Mouse (Mus musculus) ES-E14 (cell line): Measurements from ENCODE around the gene Selplg. TPM values are rescaled to one million over a fixed set of nuclear protein-coding genes. Genes with fewer than 3 reads are reported as not detected.
A peak's percentile ranks its signal among the peaks of the same experiment; 100 is the strongest.

Experiments used
- DNase-seq: peaks from one replicate; pipeline ENCODE4 v3.0.0-alpha.2; 2013; ENCODE audit warnings: low read depth, low spot score
- H3K27ac ChIP-seq: 2 replicates; pipeline ENCODE4 v1.5.1; 2012; ENCODE audit warnings: low read depth, mild to moderate bottlenecking, low read length, moderate library complexity, mixed read lengths; ENCODE audit not compliant: poor library complexity, insufficient read depth, severe bottlenecking
- H3K36me3 ChIP-seq: 2 replicates; pipeline ENCODE4 v1.6.1; 2012; ENCODE audit warnings: mild to moderate bottlenecking, low read length, moderate library complexity, mixed read lengths; ENCODE audit not compliant: control insufficient read depth, poor library complexity, insufficient read depth, severe bottlenecking
- H3K4me1 ChIP-seq, 2 experiments: fragments of 150-350 bp in 1 of 2; sonication (generic) in 1 of 2; 2 replicates each; pipeline ENCODE4 v1.6.1; 2012; ENCODE audit warnings: low read length in 2 of 2, mild to moderate bottlenecking in 1 of 2, mixed read lengths in 1 of 2; ENCODE audit not compliant: control insufficient read depth in 2 of 2, insufficient read depth in 2 of 2, poor library complexity in 1 of 2
- H3K4me3 ChIP-seq, 2 experiments: fragments of 150-350 bp in 1 of 2; sonication (generic) in 1 of 2; 2 replicates each; pipeline ENCODE4 v1.5.1; 2012; ENCODE audit warnings: low read length in 2 of 2, low read depth in 1 of 2, mild to moderate bottlenecking in 1 of 2, mixed read lengths in 1 of 2; ENCODE audit not compliant: insufficient read depth in 1 of 2, poor library complexity in 1 of 2, severe bottlenecking in 1 of 2
- H3K9ac ChIP-seq: 2 replicates; pipeline ENCODE4 v1.6.1; 2012; ENCODE audit warnings: low read depth, mild to moderate bottlenecking, low read length, mixed read lengths; ENCODE audit not compliant: poor library complexity, insufficient read depth, severe bottlenecking
- H3K9me3 ChIP-seq: fragments of 150-350 bp; sonication (generic); 2 replicates; pipeline ENCODE4 v1.6.1; 2012; ENCODE audit warnings: low read depth, mild to moderate bottlenecking, low read length; ENCODE audit not compliant: control insufficient read depth, insufficient read depth
- CHD2 ChIP-seq: IDR thresholded peaks from 2 replicates; pipeline ENCODE4 v1.6.1; 2014; ENCODE audit warnings: mild to moderate bottlenecking, low read depth, low read length, inconsistent platforms
- HCFC1 ChIP-seq: IDR thresholded peaks from 2 replicates; pipeline ENCODE4 v1.6.1; 2012; ENCODE audit warnings: low read length, inconsistent platforms, borderline replicate concordance; ENCODE audit not compliant: insufficient read depth
- MAFK ChIP-seq: IDR thresholded peaks from 2 replicates; pipeline ENCODE4 v1.6.1; 2014; ENCODE audit warnings: mild to moderate bottlenecking, low read depth, low read length, inconsistent platforms; ENCODE audit not compliant: insufficient read depth
- ZC3H11A ChIP-seq: IDR thresholded peaks from 2 replicates; pipeline ENCODE4 v1.6.1; 2012; ENCODE audit warnings: low read depth, mild to moderate bottlenecking, inconsistent platforms, low read length, borderline replicate concordance
- ZNF384 ChIP-seq: IDR thresholded peaks from 2 replicates; pipeline ENCODE4 v1.6.1; 2012; ENCODE audit warnings: low read depth, low read length, inconsistent platforms
- in situ Hi-C, 2 experiments: fragments of 600-800 bp; cut with MboI; formaldehyde crosslinking; loops; one replicate each; pipeline ENCODE4 v1.15.1; 2025; ENCODE audit warnings: low sequenced_read_pairs in 2 of 2, inconsistent platforms in 1 of 2; ENCODE audit not compliant: unreplicated experiment in 2 of 2
- total RNA-seq: library from RNA; depleted of rRNA; stranded (reverse); fragments of 300-350 nt; gene quantifications from 2 replicates; pipeline ENCODE4 v1.2.3, GENCODE M21; 2012

Gene Selplg
- total RNA-seq, 1 experiment: 0.31 TPM

GRCm38 (mm10) chr5:113841243-113842225 is 9.1 kb upstream of the Selplg start:
- TF ChIP-seq ZC3H11A (no peak), MAFK (no peak), CHD2 (no peak), HCFC1 (no peak), ZNF384 (no peak)
- Histone ChIP-seq H3K4me3 (0 out of 4 replicates have a peak overlapping the region, but pooled peaks of 1 of the 2 experiments have one; percentile 1), H3K9ac (no peak overlapping the region), H3K36me3 (peaks cover 28% of the 10 kb centered on the region), H3K27ac (peak overlapping the region; percentile 3; the same call in 1 of the 2 replicates), H3K4me1 (peaks cover 6 to 25% of the 10 kb centered on the region in 2 experiments; a peak in 3 of 4 replicates), H3K9me3 (no peaks in the 10 kb centered on the region)
- DNase-seq: no peak
- in situ Hi-C loops: no loop called here

GRCm38 (mm10) chr5:113840443-113840842 is 8.0 kb upstream of the Selplg start:
- no peak for DNase-seq
- TF ChIP-seq MAFK: no peak
- TF ChIP-seq ZC3H11A: no peak
- TF ChIP-seq ZNF384: no peak
- no peak for TF ChIP-seq HCFC1
- no peak for TF ChIP-seq CHD2
- Histone ChIP-seq H3K27ac (no peak overlapping the region), H3K4me1 (peaks cover 6 to 25% of the 10 kb centered on the region in 2 experiments; a peak in 3 of 4 replicates), H3K9me3 (no peaks in the 10 kb centered on the region), H3K9ac (no peak overlapping the region), H3K36me3 (peaks cover 18% of the 10 kb centered on the region), H3K4me3 (no peak overlapping the region)
- in situ Hi-C loops: no loop called here

GRCm38 (mm10) chr5:113836961-113837360 is 4.5 kb upstream of the Selplg start:
- no peak for DNase-seq
- in situ Hi-C loops: no loop called here
- no peak for TF ChIP-seq CHD2
- no peak for TF ChIP-seq ZNF384
- TF ChIP-seq MAFK: no peak
- TF ChIP-seq ZC3H11A: no peak
- no peak for TF ChIP-seq HCFC1
- no peak overlapping the region for H3K4me3 ChIP-seq
- no peak overlapping the region for H3K27ac ChIP-seq
- no peaks in the 10 kb centered on the region for H3K36me3 ChIP-seq
- H3K4me1 ChIP-seq: peaks cover 7 to 14% of the 10 kb centered on the region in 2 experiments; a peak in 3 of 4 replicates
- H3K9ac ChIP-seq: no peak overlapping the region
- no peaks in the 10 kb centered on the region for H3K9me3 ChIP-seq

GRCm38 (mm10) chr5:113833316-113833947 is 988 bp upstream of the Selplg start:
- no peak for DNase-seq
- H3K27ac ChIP-seq: no peak overlapping the region

More at GRCm38 (mm10) chr5:113833316-113833947, 988 bp upstream of the Selplg start:
- in situ Hi-C loops: no loop called here
- TF ChIP-seq ZNF384 (no peak), ZC3H11A (no peak), HCFC1 (no peak), CHD2 (no peak), MAFK (no peak)
- no peaks in the 10 kb centered on the region for H3K36me3 ChIP-seq
- no peak overlapping the region for H3K9ac ChIP-seq
- H3K4me1 ChIP-seq: peaks cover 3 to 15% of the 10 kb centered on the region in 2 experiments; a peak in 1 of 4 replicates
- no peaks in the 10 kb centered on the region for H3K9me3 ChIP-seq
- H3K4me3 ChIP-seq: no peak overlapping the region
